Mouse (Mus musculus): ENCODE data around the gene Daam1. TPM values are rescaled to one million over a fixed set of nuclear protein-coding genes. Genes with fewer than 3 reads are reported as not detected.

The Daam1 gene
- polyA plus RNA-seq, 1 experiment from 2014 or later = 20.9 TPM

DNA sequence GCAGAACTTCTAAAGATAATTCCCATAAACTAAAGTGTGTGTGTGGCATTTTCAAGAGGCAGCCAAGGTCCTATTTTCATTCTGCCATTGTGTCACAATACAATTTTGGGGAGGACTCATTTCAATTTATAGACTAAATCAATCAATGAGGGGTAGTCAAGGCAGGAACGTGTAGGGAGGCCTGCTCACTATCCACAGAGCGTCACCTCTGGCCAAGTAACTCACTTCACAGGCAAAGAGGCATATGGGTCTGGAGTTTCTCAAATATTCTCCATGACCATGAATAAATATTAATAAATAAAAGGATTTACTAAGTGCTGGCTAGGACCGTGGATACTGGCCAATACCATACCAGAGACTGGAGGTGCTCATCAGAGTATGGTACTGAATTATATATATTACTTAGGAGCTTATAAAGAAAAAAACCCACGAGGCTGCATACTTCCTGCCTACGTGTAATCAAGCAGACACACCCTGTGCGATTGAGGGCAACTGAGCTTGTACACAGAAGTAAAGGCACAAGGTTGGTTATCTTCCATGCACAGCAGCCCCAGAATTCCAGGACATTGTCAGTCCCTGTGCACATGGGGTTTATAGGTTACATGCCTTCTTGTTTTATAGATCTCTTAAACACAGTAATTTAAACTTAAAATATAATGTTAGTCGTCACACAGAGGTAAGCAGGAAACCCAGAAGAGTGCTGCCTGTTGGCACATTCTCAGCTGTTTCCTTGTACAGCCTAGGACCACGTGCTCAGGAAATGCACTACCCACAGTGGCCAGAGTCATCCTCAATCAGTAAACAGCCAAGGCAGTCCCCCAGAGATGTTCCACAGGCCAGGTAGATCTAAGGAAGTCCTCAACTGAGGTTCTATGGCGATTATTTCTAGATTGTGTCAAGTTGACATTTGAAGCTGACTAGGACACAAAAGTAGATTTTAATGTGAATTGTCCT is 101.8 kb downstream of the Daam1 start:
- ATAC-seq (ENCODE audit: insufficient read depth, low FRiP score, low TSS enrichment) = no peak
- no peak overlapping the region for H3K4me2 ChIP-seq (ENCODE audit: low read depth)
- no peak overlapping the region for H3K9ac ChIP-seq (ENCODE audit: low read length)
- no peaks in the 10 kb centered on the region for H3K4me1 ChIP-seq (ENCODE audit: control insufficient read depth, insufficient read depth, low read length)
- no peaks in the 10 kb centered on the region for H3K27me3 ChIP-seq (ENCODE audit: control insufficient read depth, insufficient read depth, low read length)
- no peaks in the 10 kb centered on the region for H3K9me3 ChIP-seq (ENCODE audit: control insufficient read depth, low read length)
- no peak overlapping the region for H3K4me3 ChIP-seq (ENCODE audit: low read depth, low read length)
- H3K27ac ChIP-seq (ENCODE audit: low read depth, low read length) = no peak overlapping the region
- H3K36me3 ChIP-seq (ENCODE audit: control insufficient read depth, insufficient read depth, low read length) = no peaks in the 10 kb centered on the region
- 84% methylated on average over 9 of the region's 9 CpGs for WGBS
- no peak for DNase-seq (ENCODE audit: low spot score)

DNA sequence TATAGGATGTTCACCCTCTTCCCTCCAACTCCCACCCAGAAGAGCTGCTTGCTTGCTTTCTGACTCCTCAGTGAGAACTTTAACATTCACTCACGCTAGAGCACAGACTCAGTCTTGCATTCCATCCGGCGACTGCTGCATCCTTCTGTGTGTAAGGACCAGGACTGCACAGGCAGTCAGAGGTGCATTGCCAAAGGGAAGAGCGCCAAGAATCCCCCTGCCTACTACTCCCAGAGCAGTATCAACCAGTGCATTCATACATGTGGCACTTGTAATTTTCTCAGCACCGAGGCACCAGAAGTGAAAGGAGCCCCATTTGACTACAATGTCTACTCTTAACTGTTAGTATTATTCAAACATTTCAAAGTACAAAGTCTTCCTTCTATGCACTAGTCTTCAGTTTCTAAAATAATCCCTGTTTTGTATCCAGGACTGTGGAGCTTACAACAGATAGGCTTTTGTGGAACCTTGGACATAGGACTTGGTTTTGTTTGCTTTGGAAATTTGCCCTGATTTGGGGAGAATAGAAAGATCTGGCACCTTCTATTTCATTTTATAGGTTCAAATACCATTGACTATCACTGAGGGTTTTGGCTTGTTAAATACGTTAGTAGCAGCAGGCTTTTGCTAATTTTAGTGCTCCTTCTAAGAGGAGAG is 103.2 kb downstream of the Daam1 start:
- 93% methylated on average over 6 of the region's 6 CpGs for WGBS
- Histone ChIP-seq H3K9ac (ENCODE audit: low read length) (no peak overlapping the region), H3K27ac (ENCODE audit: low read depth, low read length) (no peak overlapping the region), H3K36me3 (ENCODE audit: control insufficient read depth, insufficient read depth, low read length) (no peaks in the 10 kb centered on the region), H3K4me1 (ENCODE audit: control insufficient read depth, insufficient read depth, low read length) (no peaks in the 10 kb centered on the region), H3K9me3 (ENCODE audit: control insufficient read depth, low read length) (no peaks in the 10 kb centered on the region), H3K27me3 (ENCODE audit: control insufficient read depth, insufficient read depth, low read length) (no peaks in the 10 kb centered on the region), H3K4me2 (ENCODE audit: low read depth) (no peak overlapping the region), H3K4me3 (ENCODE audit: low read depth, low read length) (no peak overlapping the region)
- DNase-seq (ENCODE audit: low spot score) (no peak), ATAC-seq (ENCODE audit: insufficient read depth, low FRiP score, low TSS enrichment) (no peak)

DNA sequence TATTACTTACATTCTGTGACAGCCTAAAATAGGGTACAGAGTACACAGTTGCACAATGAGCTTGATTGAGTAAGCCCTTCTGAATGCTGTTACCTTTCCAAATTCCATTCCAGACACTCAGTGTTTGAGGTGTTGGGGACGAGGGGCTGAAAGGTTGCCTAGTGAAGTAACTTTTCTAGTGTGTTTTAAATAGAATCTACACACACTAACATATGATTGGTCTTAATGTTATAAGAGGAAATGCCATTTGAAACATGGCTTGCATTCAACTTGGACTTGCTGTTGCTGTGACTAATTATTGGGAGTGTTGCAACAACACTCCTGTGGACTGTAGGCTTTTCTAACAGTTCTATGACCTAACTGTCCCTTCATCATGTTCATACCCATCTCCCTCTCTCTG is 105.8 kb downstream of the Daam1 start:
- Histone ChIP-seq H3K27me3 (ENCODE audit: control insufficient read depth, insufficient read depth, low read length) (no peaks in the 10 kb centered on the region), H3K27ac (ENCODE audit: low read depth, low read length) (no peak overlapping the region), H3K4me2 (ENCODE audit: low read depth) (no peak overlapping the region), H3K36me3 (ENCODE audit: control insufficient read depth, insufficient read depth, low read length) (no peaks in the 10 kb centered on the region), H3K9ac (ENCODE audit: low read length) (no peak overlapping the region), H3K9me3 (ENCODE audit: control insufficient read depth, low read length) (no peaks in the 10 kb centered on the region), H3K4me1 (ENCODE audit: control insufficient read depth, insufficient read depth, low read length) (no peaks in the 10 kb centered on the region), H3K4me3 (ENCODE audit: low read depth, low read length) (no peak overlapping the region)
- no peak for DNase-seq (ENCODE audit: low spot score)
- no peak for ATAC-seq (ENCODE audit: insufficient read depth, low FRiP score, low TSS enrichment)
- 91% methylated on average over 1 of the region's 1 CpGs for WGBS

DNA sequence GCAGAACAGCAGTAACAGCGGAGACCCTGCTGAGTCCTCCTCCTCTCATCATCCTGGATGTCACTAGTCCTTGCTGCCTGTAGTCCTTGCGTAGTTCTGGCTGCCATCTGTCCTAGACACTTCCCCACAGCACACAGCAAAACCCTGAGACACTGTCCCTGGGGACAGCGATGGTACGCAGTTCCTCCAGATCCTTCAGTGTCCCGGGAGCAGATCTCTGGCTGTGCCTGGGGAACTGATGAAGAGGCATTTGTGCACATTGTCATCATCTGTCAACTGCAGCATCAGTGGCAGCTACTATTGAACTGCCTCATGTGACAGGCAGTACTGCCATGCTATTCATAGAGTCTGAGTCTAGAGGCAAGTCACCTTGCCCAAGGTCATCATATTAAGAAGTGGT is 107.6 kb downstream of the Daam1 start:
- Histone ChIP-seq H3K27me3 (ENCODE audit: control insufficient read depth, insufficient read depth, low read length) (no peaks in the 10 kb centered on the region), H3K4me2 (ENCODE audit: low read depth) (no peak overlapping the region), H3K9me3 (ENCODE audit: control insufficient read depth, low read length) (no peaks in the 10 kb centered on the region), H3K4me3 (ENCODE audit: low read depth, low read length) (no peak overlapping the region), H3K36me3 (ENCODE audit: control insufficient read depth, insufficient read depth, low read length) (no peaks in the 10 kb centered on the region), H3K4me1 (ENCODE audit: control insufficient read depth, insufficient read depth, low read length) (no peaks in the 10 kb centered on the region), H3K9ac (ENCODE audit: low read length) (no peak overlapping the region), H3K27ac (ENCODE audit: low read depth, low read length) (no peak overlapping the region)
- ATAC-seq (ENCODE audit: insufficient read depth, low FRiP score, low TSS enrichment) (no peak), DNase-seq (ENCODE audit: low spot score) (no peak)
- 79% methylated on average over 5 of the region's 5 CpGs for WGBS

DNA sequence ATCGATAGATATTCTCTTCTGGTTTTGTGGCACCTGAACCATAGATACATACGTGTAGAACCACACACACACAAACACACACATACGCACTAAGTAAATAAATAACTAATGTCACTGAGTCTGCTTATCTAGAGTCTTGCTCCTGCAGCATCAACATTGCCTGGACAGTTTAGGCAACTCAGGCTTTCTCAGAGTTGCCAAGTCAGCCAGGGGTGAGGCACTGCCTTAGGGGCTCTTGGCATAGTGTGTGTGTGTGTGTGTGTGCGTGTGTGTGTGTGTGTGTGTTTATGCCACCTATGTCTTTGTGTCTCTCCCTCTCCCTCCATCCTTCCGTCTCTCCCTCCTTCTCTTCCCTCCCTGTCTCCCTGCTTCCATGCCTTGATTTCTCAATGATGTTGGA is 110.4 kb downstream of the Daam1 start:
- H3K9me3 ChIP-seq (ENCODE audit: control insufficient read depth, low read length) = no peaks in the 10 kb centered on the region
- 94% methylated on average over 5 of the region's 5 CpGs for WGBS

DNA sequence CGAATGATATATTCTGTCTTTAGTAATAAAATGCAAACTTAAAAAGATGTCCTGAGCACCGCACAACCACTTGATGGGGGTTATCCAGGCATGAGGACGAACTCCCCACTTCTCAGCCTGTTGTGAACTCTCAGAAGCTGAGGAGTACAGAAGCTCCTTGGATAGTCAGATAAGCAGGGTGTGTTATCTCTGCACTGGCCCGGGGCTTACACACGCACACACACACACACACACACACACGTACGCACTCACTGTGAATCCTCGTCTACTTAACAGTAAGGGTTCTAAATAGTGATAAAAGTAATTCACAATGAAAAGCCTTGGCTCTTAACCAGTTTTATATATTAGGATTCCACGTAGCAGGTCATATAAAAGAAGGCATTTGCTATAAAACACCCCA is 112.2 kb downstream of the Daam1 start:
- H3K4me3 ChIP-seq (ENCODE audit: low read depth, low read length) = no peak overlapping the region
- DNase-seq (ENCODE audit: low spot score) (no peak), ATAC-seq (ENCODE audit: insufficient read depth, low FRiP score, low TSS enrichment) (no peak)
- H3K4me2 ChIP-seq (ENCODE audit: low read depth) = no peak overlapping the region
- 91% methylated on average over 9 of the region's 9 CpGs for WGBS
- no peak overlapping the region for H3K9ac ChIP-seq (ENCODE audit: low read length)
- peaks cover 7% of the 10 kb centered on the region; the same call in 1 of the 2 replicates for H3K36me3 ChIP-seq (ENCODE audit: control insufficient read depth, insufficient read depth, low read length)
- H3K27ac ChIP-seq (ENCODE audit: low read depth, low read length) = no peak overlapping the region
- H3K27me3 ChIP-seq (ENCODE audit: control insufficient read depth, insufficient read depth, low read length) = no peaks in the 10 kb centered on the region
- no peaks in the 10 kb centered on the region for H3K4me1 ChIP-seq (ENCODE audit: control insufficient read depth, insufficient read depth, low read length)
- no peaks in the 10 kb centered on the region for H3K9me3 ChIP-seq (ENCODE audit: control insufficient read depth, low read length)

More for the DNA sequence above, 110.4 kb downstream of the Daam1 start:
- no peak overlapping the region for H3K27ac ChIP-seq (ENCODE audit: low read depth, low read length)
- no peak overlapping the region for H3K4me3 ChIP-seq (ENCODE audit: low read depth, low read length)
- DNase-seq (ENCODE audit: low spot score) (no peak), ATAC-seq (ENCODE audit: insufficient read depth, low FRiP score, low TSS enrichment) (no peak)
- H3K4me1 ChIP-seq (ENCODE audit: control insufficient read depth, insufficient read depth, low read length) = no peaks in the 10 kb centered on the region
- no peaks in the 10 kb centered on the region for H3K27me3 ChIP-seq (ENCODE audit: control insufficient read depth, insufficient read depth, low read length)
- H3K36me3 ChIP-seq (ENCODE audit: control insufficient read depth, insufficient read depth, low read length) = peaks cover 4% of the 10 kb centered on the region; the same call in 1 of the 2 replicates
- no peak overlapping the region for H3K4me2 ChIP-seq (ENCODE audit: low read depth)
- H3K9ac ChIP-seq (ENCODE audit: low read length) = no peak overlapping the region

DNA sequence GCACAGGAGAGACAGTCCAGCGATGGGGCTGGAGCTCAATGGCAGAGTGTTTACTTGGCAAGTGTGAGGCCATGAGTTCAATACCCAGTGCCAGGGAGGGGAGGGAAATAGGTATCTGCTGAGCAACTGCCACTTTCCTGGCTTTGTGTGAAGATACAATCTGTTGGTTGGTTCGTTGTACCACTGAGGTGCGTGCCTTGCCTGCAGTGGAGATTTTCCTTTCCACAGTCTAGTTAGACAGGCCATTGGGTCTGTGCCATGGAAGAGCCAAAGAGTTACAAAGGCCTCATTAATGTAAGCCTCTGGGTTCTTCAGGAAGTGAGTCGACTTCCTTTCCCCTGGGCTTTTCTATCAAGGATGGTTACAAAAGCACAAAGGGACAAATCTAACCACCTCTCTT is 112.8 kb downstream of the Daam1 start:
- H3K4me3 ChIP-seq (ENCODE audit: low read depth, low read length) = no peak overlapping the region
- no peaks in the 10 kb centered on the region for H3K9me3 ChIP-seq (ENCODE audit: control insufficient read depth, low read length)
- H3K4me2 ChIP-seq (ENCODE audit: low read depth) = no peak overlapping the region
- no peak overlapping the region for H3K9ac ChIP-seq (ENCODE audit: low read length)
- H3K27me3 ChIP-seq (ENCODE audit: control insufficient read depth, insufficient read depth, low read length) = no peaks in the 10 kb centered on the region
- ATAC-seq (ENCODE audit: insufficient read depth, low FRiP score, low TSS enrichment) (no peak), DNase-seq (ENCODE audit: low spot score) (no peak)
- no peak overlapping the region for H3K27ac ChIP-seq (ENCODE audit: low read depth, low read length)
- H3K36me3 ChIP-seq (ENCODE audit: control insufficient read depth, insufficient read depth, low read length) = peaks cover 7% of the 10 kb centered on the region; the same call in 1 of the 2 replicates
- WGBS = 94% methylated on average over 4 of the region's 4 CpGs
- no peaks in the 10 kb centered on the region for H3K4me1 ChIP-seq (ENCODE audit: control insufficient read depth, insufficient read depth, low read length)

DNA sequence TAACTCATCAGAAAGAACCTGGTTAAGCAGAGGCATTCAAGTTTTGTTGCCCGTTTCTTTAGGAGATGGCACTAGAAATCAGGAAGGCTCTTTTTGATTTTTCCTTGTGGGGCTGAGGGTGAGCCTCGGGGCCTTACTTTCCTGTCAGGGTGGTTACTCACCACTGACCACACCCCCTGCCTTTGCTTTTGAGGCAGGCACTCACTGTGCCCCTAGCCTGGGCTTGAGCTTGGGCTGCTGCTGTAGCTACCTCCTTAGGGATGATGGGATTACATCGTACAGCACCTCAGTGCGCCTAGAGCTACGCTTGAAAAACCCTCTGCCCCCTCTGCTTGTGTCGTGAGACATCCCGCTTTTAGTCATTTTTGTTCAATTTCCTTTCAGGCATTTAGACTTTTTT is 115.0 kb downstream of the Daam1 start:
- Histone ChIP-seq H3K27ac (ENCODE audit: low read depth, low read length) (no peak overlapping the region), H3K27me3 (ENCODE audit: control insufficient read depth, insufficient read depth, low read length) (no peaks in the 10 kb centered on the region), H3K4me1 (ENCODE audit: control insufficient read depth, insufficient read depth, low read length) (no peaks in the 10 kb centered on the region), H3K9ac (ENCODE audit: low read length) (no peak overlapping the region), H3K4me2 (ENCODE audit: low read depth) (no peak overlapping the region), H3K9me3 (ENCODE audit: control insufficient read depth, low read length) (no peaks in the 10 kb centered on the region), H3K4me3 (ENCODE audit: low read depth, low read length) (no peak overlapping the region), H3K36me3 (ENCODE audit: control insufficient read depth, insufficient read depth, low read length) (peaks cover 7% of the 10 kb centered on the region; the same call in 1 of the 2 replicates)
- no peak for ATAC-seq (ENCODE audit: insufficient read depth, low FRiP score, low TSS enrichment)
- no peak for DNase-seq (ENCODE audit: low spot score)
- 85% methylated on average over 7 of the region's 7 CpGs for WGBS

All from neural tube, embryonic 11.5 days (tissue).